Mouse (Mus musculus): Measurements from ENCODE around the gene Mtg1. TPM values are rescaled to one million over a fixed set of nuclear protein-coding genes. Genes with fewer than 3 reads are reported as not detected.

Mtg1 gene
- polyA plus RNA-seq, 1 experiment = 13.4 TPM

- no peak for TF ChIP-seq GATA1 (IDR thresholded peaks at IDR 0.05; ENCODE audit: low read length)
These were observed 30.6 kb downstream of the Mtg1 start for GRCm38 (mm10) chr7:140167950-140168349.

- TF ChIP-seq GATA1 (IDR thresholded peaks at IDR 0.05; ENCODE audit: low read length) = no peak
These were observed 32.0 kb downstream of the Mtg1 start for GRCm38 (mm10) chr7:140169386-140169785.

GRCm38 (mm10) chr7:140170863-140171262 is 33.5 kb downstream of the Mtg1 start:
- no peak for TF ChIP-seq GATA1 (IDR thresholded peaks at IDR 0.05; ENCODE audit: low read length)

GRCm38 (mm10) chr7:140172936-140173335 is 35.6 kb downstream of the Mtg1 start, which contains the start of gene Olfr523:
TSS of gene Olfr523 (plus strand) at chr7:140173217.
- TF ChIP-seq GATA1 (IDR thresholded peaks at IDR 0.05; ENCODE audit: low read length) = no peak

GRCm38 (mm10) chr7:140179176-140179575 is 41.8 kb downstream of the Mtg1 start:
- TF ChIP-seq GATA1 (IDR thresholded peaks at IDR 0.05; ENCODE audit: low read length) = no peak

- TF ChIP-seq GATA1 (IDR thresholded peaks at IDR 0.05; ENCODE audit: low read length) = no peak
These were observed 43.3 kb downstream of the Mtg1 start for GRCm38 (mm10) chr7:140180692-140181091.

GRCm38 (mm10) chr7:140184206-140184605 is 46.8 kb downstream of the Mtg1 start:
- no peak for TF ChIP-seq GATA1 (IDR thresholded peaks at IDR 0.05; ENCODE audit: low read length)

- TF ChIP-seq GATA1 (IDR thresholded peaks at IDR 0.05; ENCODE audit: low read length) = no peak
These were observed 49.6 kb downstream of the Mtg1 start for GRCm38 (mm10) chr7:140186646-140187620.

GRCm38 (mm10) chr7:140187721-140188390 is 50.5 kb downstream of the Mtg1 start:
- no peak for TF ChIP-seq GATA1 (IDR thresholded peaks at IDR 0.05; ENCODE audit: low read length)

GRCm38 (mm10) chr7:140188391-140189328 is 51.3 kb downstream of the Mtg1 start:
- TF ChIP-seq GATA1 (IDR thresholded peaks at IDR 0.05; ENCODE audit: low read length) = no peak

GRCm38 (mm10) chr7:140190435-140190834 is 53.1 kb downstream of the Mtg1 start:
- no peak for TF ChIP-seq GATA1 (IDR thresholded peaks at IDR 0.05; ENCODE audit: low read length)

- TF ChIP-seq GATA1 (IDR thresholded peaks at IDR 0.05; ENCODE audit: low read length) = no peak
These were observed 55.1 kb downstream of the Mtg1 start for GRCm38 (mm10) chr7:140192445-140192844.

- TF ChIP-seq GATA1 (IDR thresholded peaks at IDR 0.05; ENCODE audit: low read length) = no peak
These were observed 55.5 kb downstream of the Mtg1 start for GRCm38 (mm10) chr7:140192851-140193250.

GRCm38 (mm10) chr7:140194031-140194430 is 56.7 kb downstream of the Mtg1 start:
- TF ChIP-seq GATA1 (IDR thresholded peaks at IDR 0.05; ENCODE audit: low read length) = no peak

GRCm38 (mm10) chr7:140196002-140196401 is 58.6 kb downstream of the Mtg1 start:
- TF ChIP-seq GATA1 (IDR thresholded peaks at IDR 0.05; ENCODE audit: low read length) = no peak

Other genes starting within 250 kb of the Mtg1 start
- gene Kndc1, start 242.9 kb upstream of the Mtg1 start, polyA plus RNA-seq (2012) = not detected in 2 replicates
- not detected in 2 replicates for gene Utf1, start 193.8 kb upstream of the Mtg1 start, polyA plus RNA-seq (2012)
- gene 6430531B16Rik, start 158.8 kb upstream of the Mtg1 start, polyA plus RNA-seq (2012) = not detected in 2 replicates
- 0.03 and 0.04 TPM in 2 replicates for gene Adam8, start 145.0 kb upstream of the Mtg1 start, polyA plus RNA-seq (2012)
- 22.3 and 25.3 TPM in 2 replicates for gene Zfp511, start 101.2 kb upstream of the Mtg1 start, polyA plus RNA-seq (2012)
- gene Tubgcp2, start 100.9 kb upstream of the Mtg1 start, polyA plus RNA-seq (2012) = 6.8 and 9.4 TPM in 2 replicates
- not detected in 2 replicates for gene Msx3, start 88.5 kb upstream of the Mtg1 start, polyA plus RNA-seq (2012)
- not detected in 2 replicates for gene Caly, start 55.0 kb upstream of the Mtg1 start, polyA plus RNA-seq (2012)
- not detected in 2 replicates for gene Prap1, start 44.2 kb upstream of the Mtg1 start, polyA plus RNA-seq (2012)
- gene Fuom, start 35.1 kb upstream of the Mtg1 start, polyA plus RNA-seq (2012) = 0.23 TPM in 1 of 2 replicates, not detected in the other
- 1.8 and 5.9 TPM in 2 replicates for gene Paox, start 21.8 kb upstream of the Mtg1 start, polyA plus RNA-seq (2012)
- gene Echs1, start 21.1 kb upstream of the Mtg1 start, polyA plus RNA-seq (2012) = 3.0 and 10.6 TPM in 2 replicates
- not detected in 2 replicates for gene Sprn, start 17.3 kb downstream of the Mtg1 start, polyA plus RNA-seq (2012)
- not detected in 2 replicates for gene Olfr522, start 27.2 kb downstream of the Mtg1 start, polyA plus RNA-seq (2012)
- gene Olfr523, start 35.7 kb downstream of the Mtg1 start, polyA plus RNA-seq (2012) = not detected in 2 replicates
- gene Olfr524, start 68.4 kb downstream of the Mtg1 start, polyA plus RNA-seq (2012) = not detected in 2 replicates
- gene Cd163l1, start 80.7 kb downstream of the Mtg1 start, polyA plus RNA-seq (2012) = not detected in 2 replicates
- gene 5830411N06Rik, start 109.7 kb downstream of the Mtg1 start, polyA plus RNA-seq (2012) = not detected in 2 replicates
- not detected in 2 replicates for gene Olfr525, start 183.3 kb downstream of the Mtg1 start, polyA plus RNA-seq (2012)
- not detected in 2 replicates for gene Olfr527, start 196.5 kb downstream of the Mtg1 start, polyA plus RNA-seq (2012)
- not detected in 2 replicates for gene Olfr60, start 224.1 kb downstream of the Mtg1 start, polyA plus RNA-seq (2012)
- not detected in 2 replicates for gene Olfr530, start 238.8 kb downstream of the Mtg1 start, polyA plus RNA-seq (2012)

Measured in G1E-ER4 (cell line).